Mouse (Mus musculus) megakaryocyte, adult 5-6 weeks (primary cell): ENCODE results near the gene Gpatch11. TPM values are rescaled to one million over a fixed set of nuclear protein-coding genes. Genes with fewer than 3 reads are reported as not detected.

Source experiments
- ATAC-seq: 2 replicates; pipeline ENCODE4 v1.8.0; 2016; ENCODE audit warnings: mild to moderate bottlenecking, inconsistent platforms; ENCODE audit not compliant: poor library complexity, severe bottlenecking
- total RNA-seq, 2 experiments: library from RNA; stranded (forward) in 1 of 2; stranded (reverse) in 1 of 2; fragments of 153-499, 151-499 nt in 1 of 2; fragments of 221-1000, 200-1000 nt in 1 of 2; gene quantifications; 2 replicates each; pipeline versions ENCODE4 v1.2.3 to v1.2.4; 2015 to 2017

Gene Gpatch11
- total RNA-seq, 2 experiments from 2014 or later, result 31.5 to 64.4 TPM

- ATAC-seq, result peak; percentile 95
Measured at GRCm38 (mm10) chr17:78891020-78891419, 55.7 kb downstream of the Gpatch11 start.

GRCm38 (mm10) chr17:78894991-78895390 lies 59.6 kb downstream of the Gpatch11 start:
- ATAC-seq, result no peak

- ATAC-seq, result peak; percentile 34; the same call in 1 of the 2 replicates
Measured at GRCm38 (mm10) chr17:78895394-78895793, 60.0 kb downstream of the Gpatch11 start.

Other genes with a start within 250 kb of the Gpatch11 start
- gene Strn, start 98.4 kb upstream of the Gpatch11 start, total RNA-seq (2015), result 26.5 and 33.7 TPM in 2 replicates
- 45.5 and 58.7 TPM in 2 replicates for gene Strn, start 98.4 kb upstream of the Gpatch11 start, total RNA-seq (2017)
- 25.1 and 27.1 TPM in 2 replicates for gene Heatr5b, start 203 bp upstream of the Gpatch11 start, total RNA-seq (2015)
- gene Heatr5b, start 203 bp upstream of the Gpatch11 start, total RNA-seq (2017), result 21.1 and 24.6 TPM in 2 replicates
- 22.9 and 27.2 TPM in 2 replicates for gene Eif2ak2, start 47.0 kb downstream of the Gpatch11 start, total RNA-seq (2015)
- gene Eif2ak2, start 47.0 kb downstream of the Gpatch11 start, total RNA-seq (2017), result 48.4 and 58.0 TPM in 2 replicates
- gene Sult6b1, start 71.4 kb downstream of the Gpatch11 start, total RNA-seq (2015), result not detected in 2 replicates
- gene Sult6b1, start 71.4 kb downstream of the Gpatch11 start, total RNA-seq (2017), result 1.4 TPM in 1 of 2 replicates, not detected in the other
- 28.2 and 36.8 TPM in 2 replicates for gene Cebpzos, start 80.9 kb downstream of the Gpatch11 start, total RNA-seq (2015)
- gene Cebpzos, start 80.9 kb downstream of the Gpatch11 start, total RNA-seq (2017), result 36.5 and 56.0 TPM in 2 replicates
- gene Cebpz, start 101.5 kb downstream of the Gpatch11 start, total RNA-seq (2015), result 32.9 and 40.2 TPM in 2 replicates
- gene Cebpz, start 101.5 kb downstream of the Gpatch11 start, total RNA-seq (2017), result 101 and 115 TPM in 2 replicates
- 61.6 and 64.7 TPM in 2 replicates for gene Ndufaf7, start 101.6 kb downstream of the Gpatch11 start, total RNA-seq (2015)
- 40.6 and 54.7 TPM in 2 replicates for gene Ndufaf7, start 101.6 kb downstream of the Gpatch11 start, total RNA-seq (2017)
- 75.6 and 77.9 TPM in 2 replicates for gene Prkd3, start 185.2 kb downstream of the Gpatch11 start, total RNA-seq (2015)
- 79.1 and 83.0 TPM in 2 replicates for gene Prkd3, start 185.2 kb downstream of the Gpatch11 start, total RNA-seq (2017)
- 21.0 and 23.9 TPM in 2 replicates for gene Qpct, start 216.3 kb downstream of the Gpatch11 start, total RNA-seq (2015)
- gene Qpct, start 216.3 kb downstream of the Gpatch11 start, total RNA-seq (2017), result 20.0 and 21.0 TPM in 2 replicates